Mouse (Mus musculus) limb, embryonic 15.5 days (tissue): ENCODE data around the gene Panx3. TPM values are rescaled to one million over a fixed set of nuclear protein-coding genes. Genes with fewer than 3 reads are reported as not detected.

Experiments used
- ATAC-seq: fragments of 200-750 bp; cut with Nextera tagmentation; 2 replicates; pipeline ENCODE4 v1.8.0; 2017; ENCODE audit warnings: low read depth, moderate TSS enrichment; ENCODE audit not compliant: insufficient number of reproducible peaks, low FRiP score, low TSS enrichment
- H3K27ac ChIP-seq: fragments of 300-500 bp; sonication (generic); 2 replicates; pipeline ENCODE4 v1.5.1; 2015; ENCODE audit warnings: moderate library complexity, mild to moderate bottlenecking, inconsistent platforms
- H3K27me3 ChIP-seq: fragments of 300-500 bp; sonication (generic); 2 replicates; pipeline ENCODE4 v1.6.1; 2015; ENCODE audit warnings: inconsistent platforms
- H3K36me3 ChIP-seq: fragments of 300-500 bp; sonication (generic); 2 replicates; pipeline ENCODE4 v1.6.1; 2015; ENCODE audit warnings: inconsistent platforms
- H3K4me1 ChIP-seq: fragments of 300-500 bp; sonication (generic); 2 replicates; pipeline ENCODE4 v1.6.1; 2015; ENCODE audit warnings: inconsistent platforms
- H3K4me2 ChIP-seq: fragments of 300-500 bp; sonication (generic); 2 replicates; pipeline ENCODE4 v1.6.1; 2015; ENCODE audit warnings: mild to moderate bottlenecking, inconsistent platforms
- H3K4me3 ChIP-seq: fragments of 300-500 bp; sonication (generic); 2 replicates; pipeline ENCODE4 v1.5.1; 2015; ENCODE audit warnings: mild to moderate bottlenecking, inconsistent platforms
- H3K9ac ChIP-seq: fragments of 300-500 bp; sonication (generic); 2 replicates; pipeline ENCODE4 v1.6.1; 2015; ENCODE audit warnings: inconsistent platforms
- H3K9me3 ChIP-seq: fragments of 300-500 bp; sonication (generic); 2 replicates; pipeline ENCODE4 v1.6.1; 2016; ENCODE audit warnings: inconsistent platforms
- WGBS: fragments of 180-500 bp; shearing (Covaris S2); methylation state at CpG from one replicate; pipeline ENCODE4 v1.1.7; 2015; 5-methylcytosine and 5-hydroxymethylcytosine counted together
- polyA plus RNA-seq: library from polyadenylated mRNA; unstranded; fragments of >200 nt; fragmentation: Nextera tagmentation; extraction: Ambion mirVana; gene quantifications from 2 replicates; pipeline ENCODE4 v1.2.1, GENCODE M21; 2015

Panx3 gene
- polyA plus RNA-seq, 1 experiment from 2014 or later, result 26.3 TPM

DNA sequence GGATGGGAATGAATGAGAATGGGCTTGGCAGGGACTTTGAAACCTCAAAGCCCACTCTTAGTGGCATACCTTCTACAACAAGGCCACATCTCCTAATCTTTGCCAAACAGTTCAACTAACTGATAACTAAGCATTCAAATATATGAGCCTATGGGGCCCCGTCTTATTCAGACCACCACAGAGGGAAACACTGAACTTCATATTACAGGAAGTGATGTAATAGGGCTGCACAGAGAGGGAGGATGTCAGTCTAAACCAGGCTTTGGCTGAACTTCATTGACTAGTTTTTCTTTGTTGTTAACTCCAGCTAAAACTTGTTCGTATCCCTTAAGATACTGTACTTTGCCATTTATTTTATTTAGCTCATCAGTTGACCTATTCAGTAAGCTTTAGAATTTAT is 39.1 kb downstream of the Panx3 start:
- Histone ChIP-seq H3K36me3 (no peaks in the 10 kb centered on the region), H3K9me3 (no peaks in the 10 kb centered on the region), H3K9ac (no peak overlapping the region), H3K27me3 (no peaks in the 10 kb centered on the region), H3K4me2 (no peak overlapping the region), H3K27ac (no peak overlapping the region), H3K4me3 (no peak overlapping the region), H3K4me1 (peaks cover 4% of the 10 kb centered on the region; the same call in 1 of the 2 replicates)
- 77% methylated on average over 2 of the region's 2 CpGs for WGBS
- no peak for ATAC-seq

DNA sequence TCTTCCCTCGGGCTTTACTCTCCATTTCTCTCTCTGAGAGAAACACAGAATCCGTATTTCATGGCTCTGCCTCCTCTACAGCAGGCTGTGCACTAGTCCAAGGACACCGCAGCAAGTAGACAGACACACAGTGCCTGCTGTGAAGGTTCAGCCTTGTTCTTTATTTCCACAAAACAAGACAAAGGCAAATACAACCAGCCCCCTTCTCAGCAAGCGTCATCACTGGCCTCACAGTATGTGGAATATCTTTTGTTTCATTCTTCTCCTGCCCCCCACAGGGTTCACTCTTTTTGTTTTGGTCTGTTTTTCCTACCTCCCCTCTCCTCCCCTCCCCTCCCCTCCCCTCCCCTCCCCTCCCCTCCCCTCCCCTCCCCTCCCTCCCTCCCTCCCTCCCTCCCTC is 40.5 kb downstream of the Panx3 start:
- Histone ChIP-seq H3K4me2 (no peak overlapping the region), H3K27me3 (no peaks in the 10 kb centered on the region), H3K27ac (no peak overlapping the region), H3K4me3 (no peak overlapping the region), H3K36me3 (no peaks in the 10 kb centered on the region), H3K9ac (no peak overlapping the region), H3K9me3 (no peaks in the 10 kb centered on the region), H3K4me1 (peaks cover 4% of the 10 kb centered on the region; the same call in 1 of the 2 replicates)
- WGBS, result 77% methylated on average over 4 of the region's 4 CpGs
- ATAC-seq, result no peak

DNA sequence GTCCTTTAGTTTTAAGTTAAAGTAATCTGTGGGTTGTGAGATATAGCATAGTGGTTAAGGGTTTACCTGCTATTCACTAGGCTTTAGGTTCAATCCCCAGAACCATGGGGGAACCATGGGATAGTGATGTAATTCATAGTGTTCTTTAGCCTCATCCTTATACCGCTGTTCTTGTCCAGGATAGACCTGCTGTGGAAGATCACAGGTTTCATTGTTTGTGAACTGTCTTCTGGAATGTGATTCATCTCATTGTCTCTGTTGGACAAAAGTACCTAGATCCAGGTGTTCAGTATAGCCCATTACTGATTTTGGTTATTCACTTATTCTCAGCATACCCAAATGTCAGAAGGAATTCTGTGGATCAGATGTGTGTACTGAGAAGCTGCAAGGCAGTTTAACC is 41.8 kb downstream of the Panx3 start:
- H3K27ac ChIP-seq, result no peak overlapping the region
- 97% methylated on average over 1 of the region's 1 CpGs for WGBS
- no peak for ATAC-seq

DNA sequence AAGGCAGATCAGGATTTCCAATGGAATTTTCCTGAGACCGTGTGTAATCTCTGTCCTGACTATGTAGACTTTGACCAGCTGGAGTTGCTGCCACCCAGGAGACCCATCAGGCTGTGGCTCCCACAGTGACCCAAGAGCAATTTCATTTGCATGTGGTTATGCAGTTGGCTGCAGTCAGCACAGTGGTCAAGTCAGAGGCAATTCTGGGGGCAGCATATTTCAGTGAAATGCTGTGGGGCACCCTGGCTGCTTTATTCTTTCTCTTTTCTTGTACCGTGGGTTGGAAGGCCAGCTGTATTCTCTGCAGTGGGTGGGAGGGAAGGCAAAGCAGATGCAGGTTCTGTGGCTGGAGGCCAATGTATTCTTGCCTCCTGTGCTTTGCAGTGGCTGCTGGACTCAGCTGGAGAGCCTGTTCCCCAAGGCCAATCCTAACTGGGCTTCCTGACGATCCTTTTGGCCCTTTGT is 42.9 kb downstream of the Panx3 start:
- no peak for ATAC-seq
- no peak overlapping the region for H3K27ac ChIP-seq
- no peaks in the 10 kb centered on the region for H3K27me3 ChIP-seq
- peaks cover 4% of the 10 kb centered on the region; the same call in 1 of the 2 replicates for H3K4me1 ChIP-seq
- H3K4me3 ChIP-seq, result no peak overlapping the region
- H3K9me3 ChIP-seq, result no peaks in the 10 kb centered on the region
- whole genome bisulfite sequencing, result 26% methylated on average over 3 of the region's 3 CpGs
- H3K9ac ChIP-seq, result no peak overlapping the region
- H3K4me2 ChIP-seq, result no peak overlapping the region
- no peaks in the 10 kb centered on the region for H3K36me3 ChIP-seq

More for the DNA sequence above, 41.8 kb downstream of the Panx3 start:
- Histone ChIP-seq H3K9ac (no peak overlapping the region), H3K4me3 (no peak overlapping the region), H3K9me3 (no peaks in the 10 kb centered on the region), H3K4me1 (peaks cover 4% of the 10 kb centered on the region; the same call in 1 of the 2 replicates), H3K27me3 (no peaks in the 10 kb centered on the region), H3K4me2 (no peak overlapping the region), H3K36me3 (no peaks in the 10 kb centered on the region)

DNA sequence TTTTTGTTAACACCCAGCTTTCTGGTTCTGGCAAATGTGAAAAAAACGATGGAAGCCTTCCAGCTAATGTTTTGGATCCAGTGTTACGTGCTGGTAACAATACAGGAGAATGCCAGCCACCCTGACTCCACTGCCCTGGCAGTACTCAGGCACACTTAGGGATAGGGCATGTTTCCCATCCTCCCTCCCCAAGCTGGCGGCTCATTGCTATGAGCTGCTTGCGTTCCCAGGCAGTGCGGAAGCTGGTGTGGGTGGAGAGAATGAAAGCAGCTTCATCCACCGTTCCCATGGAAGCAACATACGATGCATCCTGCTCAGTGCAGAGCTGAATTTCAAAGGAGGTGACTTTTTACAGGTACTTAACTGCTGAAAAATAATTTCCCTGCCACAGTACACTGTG is 43.4 kb downstream of the Panx3 start:
- H3K4me3 ChIP-seq, result no peak overlapping the region

DNA sequence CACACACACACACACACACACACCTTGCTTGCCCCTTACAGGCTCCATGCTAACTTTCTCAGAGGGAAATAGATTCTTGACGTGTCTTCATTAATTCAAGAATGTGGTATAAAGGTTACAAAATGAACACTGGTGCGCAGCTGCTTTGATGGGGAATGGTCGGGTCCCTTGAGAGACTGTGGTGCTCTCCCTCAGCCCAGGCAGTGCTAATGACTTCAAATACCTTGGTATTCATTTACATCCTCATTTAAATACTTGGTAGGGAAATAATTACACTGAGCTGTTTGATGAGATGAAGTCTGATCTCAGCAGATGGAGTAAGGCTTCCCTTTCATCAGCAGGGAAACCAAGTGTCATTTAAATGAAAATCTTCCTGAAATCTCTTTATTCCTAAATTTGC is 43.9 kb downstream of the Panx3 start:
- Histone ChIP-seq H3K4me3 (no peak overlapping the region), H3K4me1 (peaks cover 4% of the 10 kb centered on the region; the same call in 1 of the 2 replicates), H3K27ac (no peak overlapping the region), H3K36me3 (no peaks in the 10 kb centered on the region), H3K27me3 (no peaks in the 10 kb centered on the region), H3K9me3 (no peaks in the 10 kb centered on the region), H3K4me2 (no peak overlapping the region), H3K9ac (no peak overlapping the region)
- WGBS, result 39% methylated on average over 3 of the region's 3 CpGs
- no peak for ATAC-seq

More for the DNA sequence above, 43.4 kb downstream of the Panx3 start:
- Histone ChIP-seq H3K4me1 (peaks cover 4% of the 10 kb centered on the region; the same call in 1 of the 2 replicates), H3K9me3 (no peaks in the 10 kb centered on the region), H3K36me3 (no peaks in the 10 kb centered on the region), H3K27me3 (no peaks in the 10 kb centered on the region), H3K9ac (no peak overlapping the region), H3K4me2 (no peak overlapping the region), H3K27ac (no peak overlapping the region)
- WGBS, result 30% methylated on average over 7 of the region's 7 CpGs
- no peak for ATAC-seq

DNA sequence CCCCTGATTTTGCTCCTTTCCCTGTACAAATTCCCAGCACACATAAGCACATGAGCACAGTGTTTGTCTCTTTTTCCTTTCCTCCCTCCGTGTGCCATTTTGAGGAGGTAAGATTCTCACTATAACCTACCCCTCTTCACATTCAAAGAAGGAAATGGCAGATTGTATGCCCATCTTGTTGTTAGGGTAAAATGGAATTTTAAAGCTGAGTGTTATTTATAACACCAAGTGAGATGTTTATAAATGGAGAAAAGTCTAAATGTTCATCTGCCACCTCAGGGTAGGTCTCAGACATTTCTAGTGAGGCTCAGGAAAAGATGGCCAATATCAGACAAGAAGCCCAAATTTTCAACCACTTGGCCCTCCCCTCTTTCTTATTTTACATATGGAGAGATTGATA is 44.5 kb downstream of the Panx3 start:
- Histone ChIP-seq H3K4me2 (no peak overlapping the region), H3K9ac (no peak overlapping the region), H3K27me3 (no peaks in the 10 kb centered on the region), H3K36me3 (no peaks in the 10 kb centered on the region), H3K4me1 (peaks cover 4% of the 10 kb centered on the region; the same call in 1 of the 2 replicates), H3K4me3 (no peak overlapping the region), H3K27ac (no peak overlapping the region), H3K9me3 (no peaks in the 10 kb centered on the region)
- no peak for ATAC-seq
- WGBS, result 81% methylated on average over 1 of the region's 1 CpGs

DNA sequence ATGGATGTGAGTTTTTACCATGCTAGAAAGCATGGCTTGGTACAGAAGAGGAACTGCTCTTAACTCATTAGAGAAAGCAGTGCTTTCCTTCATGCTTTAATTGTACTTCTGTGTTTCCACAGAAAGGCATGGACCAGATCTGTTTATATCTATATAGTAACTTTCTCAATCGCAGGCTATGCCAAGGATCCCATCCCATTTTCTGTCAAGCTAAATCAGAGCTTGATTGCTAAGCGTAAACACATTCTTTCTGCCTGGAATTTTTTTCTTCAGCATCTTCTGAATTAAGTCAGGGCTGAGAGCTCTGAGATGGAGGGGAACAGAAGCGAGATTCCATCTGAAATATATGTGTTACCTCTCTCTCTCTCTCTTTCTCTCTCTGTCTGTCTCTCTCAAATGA is 45.1 kb downstream of the Panx3 start:
- no peak overlapping the region for H3K27ac ChIP-seq
- no peak overlapping the region for H3K4me2 ChIP-seq
- WGBS, result 75% methylated on average over 3 of the region's 3 CpGs
- peaks cover 4% of the 10 kb centered on the region; the same call in 1 of the 2 replicates for H3K4me1 ChIP-seq
- no peak overlapping the region for H3K9ac ChIP-seq
- H3K9me3 ChIP-seq, result no peaks in the 10 kb centered on the region
- no peak overlapping the region for H3K4me3 ChIP-seq
- H3K36me3 ChIP-seq, result no peaks in the 10 kb centered on the region
- H3K27me3 ChIP-seq, result no peaks in the 10 kb centered on the region
- ATAC-seq, result no peak

DNA sequence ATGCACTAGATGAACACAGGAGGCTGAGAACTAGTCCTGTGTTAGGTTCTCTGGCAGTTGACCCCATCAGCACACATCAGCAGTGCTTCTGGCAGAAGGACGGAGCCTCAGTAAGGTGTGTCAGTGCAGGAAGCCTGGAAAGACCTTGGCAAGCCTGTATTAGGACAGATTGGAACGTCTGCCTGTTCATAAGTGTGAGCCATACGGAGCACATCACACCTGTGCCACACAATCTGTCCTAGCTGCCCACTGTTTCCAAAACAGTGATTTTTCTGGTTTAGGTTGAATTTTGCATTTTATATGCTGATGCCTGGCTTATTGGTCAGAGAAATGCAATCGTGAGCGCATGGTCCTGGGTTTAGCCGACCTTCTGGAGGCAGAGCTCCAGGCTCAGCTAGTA is 47.7 kb downstream of the Panx3 start:
- WGBS, result 80% methylated on average over 6 of the region's 6 CpGs

DNA sequence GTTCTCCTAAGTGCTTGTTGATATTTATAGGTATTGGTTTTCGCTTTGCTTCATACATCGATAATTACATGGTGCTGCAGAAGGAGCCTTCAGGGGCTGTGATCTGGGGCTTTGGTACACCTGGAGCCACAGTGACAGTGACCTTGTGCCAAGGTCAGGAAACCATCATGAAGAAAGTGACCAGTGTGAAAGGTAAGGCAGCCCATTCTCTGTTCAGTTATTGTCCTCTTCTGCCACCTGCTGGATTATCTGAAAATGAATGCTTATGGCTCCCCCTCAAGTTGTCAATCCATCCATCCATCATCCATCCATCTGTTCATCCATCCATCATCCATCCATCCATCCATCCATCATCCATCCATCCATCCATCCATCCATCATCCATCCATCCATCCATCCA is 52.3 kb downstream of the Panx3 start:
- 57% methylated on average over 2 of the region's 2 CpGs for WGBS
- H3K27me3 ChIP-seq, result 0 out of 2 replicates have a peak, but pooled peaks cover 4% of the 10 kb centered on the region
- no peak for ATAC-seq
- no peak overlapping the region for H3K27ac ChIP-seq
- no peak overlapping the region for H3K9ac ChIP-seq
- no peaks in the 10 kb centered on the region for H3K9me3 ChIP-seq
- H3K4me2 ChIP-seq, result no peak overlapping the region
- H3K4me3 ChIP-seq, result no peak overlapping the region
- H3K36me3 ChIP-seq, result no peaks in the 10 kb centered on the region
- peaks cover 4% of the 10 kb centered on the region; the same call in 1 of the 2 replicates for H3K4me1 ChIP-seq

More for the DNA sequence above, 47.7 kb downstream of the Panx3 start:
- no peak overlapping the region for H3K4me2 ChIP-seq
- no peaks in the 10 kb centered on the region for H3K36me3 ChIP-seq
- H3K27me3 ChIP-seq, result no peaks in the 10 kb centered on the region
- no peak overlapping the region for H3K9ac ChIP-seq
- H3K4me1 ChIP-seq, result peaks cover 4% of the 10 kb centered on the region; the same call in 1 of the 2 replicates
- H3K4me3 ChIP-seq, result no peak overlapping the region
- no peak for ATAC-seq
- H3K27ac ChIP-seq, result no peak overlapping the region
- H3K9me3 ChIP-seq, result no peaks in the 10 kb centered on the region

DNA sequence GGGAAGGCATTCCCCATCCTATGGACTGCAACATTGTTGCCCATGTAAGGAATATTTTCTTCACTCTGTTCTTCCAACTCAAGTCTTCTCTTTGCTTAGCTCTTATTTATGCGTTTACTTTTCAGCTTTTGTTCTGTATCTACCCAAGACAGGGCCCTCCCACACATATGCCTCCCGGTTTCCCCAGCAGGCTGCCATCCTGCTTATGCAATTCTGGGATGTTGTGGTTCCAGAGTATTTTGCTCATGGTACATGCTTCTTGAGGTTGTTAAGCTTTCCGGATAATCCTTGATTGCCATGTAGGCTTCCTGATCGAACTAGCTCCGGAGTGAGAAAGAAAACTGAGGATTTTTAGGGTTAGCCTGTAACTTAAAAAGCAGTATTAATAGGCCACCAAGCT is 53.8 kb downstream of the Panx3 start:
- WGBS, result 63% methylated on average over 5 of the region's 5 CpGs
- Histone ChIP-seq H3K27me3 (0 out of 2 replicates have a peak, but pooled peaks cover 4% of the 10 kb centered on the region), H3K9ac (no peak overlapping the region), H3K4me1 (peaks cover 4% of the 10 kb centered on the region; the same call in 1 of the 2 replicates), H3K4me3 (no peak overlapping the region), H3K36me3 (no peaks in the 10 kb centered on the region), H3K9me3 (no peaks in the 10 kb centered on the region), H3K27ac (no peak overlapping the region), H3K4me2 (no peak overlapping the region)
- no peak for ATAC-seq

DNA sequence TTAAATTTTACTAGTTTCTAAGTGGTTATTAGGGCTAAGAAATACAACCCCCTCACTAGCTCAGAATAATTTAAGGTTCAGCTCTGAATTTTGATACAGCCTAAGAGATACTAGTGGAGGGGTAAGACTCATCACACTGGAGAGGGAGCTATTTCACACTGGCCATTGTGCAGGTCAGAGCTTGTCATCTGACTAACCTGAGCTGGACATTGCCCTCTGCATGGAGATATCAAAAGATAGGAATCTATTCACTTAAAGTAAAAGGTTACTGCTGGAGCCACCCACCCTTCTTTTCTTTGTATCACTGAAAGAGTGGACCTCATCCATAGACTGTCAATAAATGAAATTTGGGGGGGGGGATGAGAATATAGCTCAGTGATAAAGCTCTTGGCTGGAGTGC is 54.7 kb downstream of the Panx3 start:
- H3K27me3 ChIP-seq, result 0 out of 2 replicates have a peak, but pooled peaks cover 4% of the 10 kb centered on the region
- no peaks in the 10 kb centered on the region for H3K36me3 ChIP-seq
- H3K4me2 ChIP-seq, result peak overlapping the region; percentile 67; the same call in 1 of the 2 replicates
- peaks cover 8% of the 10 kb centered on the region; the same call in 1 of the 2 replicates for H3K4me1 ChIP-seq
- peak overlapping the region; percentile 64 for H3K4me3 ChIP-seq
- no peaks in the 10 kb centered on the region for H3K9me3 ChIP-seq
- no peak overlapping the region for H3K9ac ChIP-seq
- no peak overlapping the region for H3K27ac ChIP-seq
- no peak for ATAC-seq
